Mouse (Mus musculus) heart, postnatal 36 days (tissue): ENCODE measurements around the gene Hist1h3c. TPM values are rescaled to one million over a fixed set of nuclear protein-coding genes. Genes with fewer than 3 reads are reported as not detected.
"Not testable (repeated sequence)": the region's sequence is repeated elsewhere in the genome, so short reads cannot be mapped to it uniquely, and the experiment has no call there.

Experiments used
- DNase-seq, 2 experiments: peaks; one replicate each; pipeline ENCODE4 v3.0.0; 2021 to 2022
- intact Hi-C: fragments of 180-260 bp; cut with DNase I; formaldehyde crosslinking; loops from one replicate; pipeline ENCODE4 v1.15.1; 2025
- total RNA-seq, 2 experiments: library from RNA; stranded (reverse); gene quantifications; 2 replicates each; pipeline ENCODE4 v1.2.3; 2021

Hist1h3c gene
- total RNA-seq, result 1 to 10 TPM; 6.5 to 9.3 TPM

DNA sequence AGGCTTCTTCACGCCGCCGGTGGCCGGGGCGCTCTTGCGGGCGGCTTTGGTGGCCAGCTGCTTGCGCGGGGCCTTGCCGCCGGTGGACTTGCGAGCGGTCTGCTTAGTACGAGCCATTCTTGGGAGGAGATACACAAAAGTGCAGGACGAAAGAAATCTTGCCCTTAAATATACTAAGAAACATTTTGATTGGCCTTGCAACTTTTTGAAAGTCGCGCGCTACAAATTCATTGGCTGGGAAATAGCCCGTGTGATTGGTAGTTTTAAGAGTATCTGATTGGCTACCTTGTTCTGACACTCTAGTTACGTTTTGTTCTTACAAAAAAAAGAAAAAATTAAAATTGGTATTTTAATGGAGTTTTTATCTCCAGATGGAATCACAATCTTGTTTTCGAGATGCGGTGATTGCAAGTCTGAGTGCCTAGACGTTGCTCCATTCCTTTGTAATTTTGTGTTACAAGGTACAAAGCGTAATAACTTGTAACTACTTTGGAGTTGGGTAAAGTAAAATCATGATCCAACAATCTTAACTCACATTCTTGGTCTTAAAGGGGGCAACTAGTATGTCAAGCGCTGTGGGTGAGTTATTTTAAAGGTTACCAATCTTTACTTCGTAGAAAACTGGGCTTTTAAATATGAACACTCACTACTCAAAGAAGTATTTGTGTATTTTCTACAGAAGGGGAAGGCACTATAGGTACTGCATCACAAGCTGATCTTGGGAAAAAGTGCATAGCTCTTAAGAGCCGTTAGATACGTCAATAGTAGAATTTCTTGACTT is at the start of gene Hist1h3c:
Hist1h3c (minus strand) TSS at position 222 of the 781 bp plus-strand sequence.
- DNase-seq, result peak; percentile 84 to 89
- intact Hi-C loops, result loop anchor here (5.0 to 10.0 kb wide), 2 partner anchors 163 to 1921 kb away; partner anchors contain the start of gene Hist1h4d

DNA sequence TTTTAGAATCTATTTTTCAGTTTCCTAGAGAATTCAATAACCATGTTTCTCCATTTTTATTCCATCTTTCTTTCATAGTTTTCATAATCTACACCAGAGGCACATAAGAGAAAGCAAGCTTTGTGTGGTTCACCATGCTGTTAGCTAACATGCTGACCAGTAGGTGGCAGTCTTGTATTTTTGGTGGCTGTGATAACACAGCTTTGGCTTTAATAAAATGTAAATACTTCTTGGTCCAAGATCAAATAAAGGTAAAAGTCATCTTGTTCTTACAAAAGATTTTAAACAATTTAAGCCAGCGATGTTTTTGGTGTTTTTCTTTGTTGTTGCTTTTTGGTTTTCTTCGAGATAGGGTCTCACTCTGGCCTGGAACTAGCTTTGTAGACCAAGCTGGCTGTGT is 47.1 kb upstream of the Hist1h3c start:
- intact Hi-C loops, result loop anchor here (5.0 kb wide), 2 partner anchors 95 to 505 kb away; no protein-coding TSS in a partner anchor
- DNase-seq, result peak; percentile 24 to 35

DNA sequence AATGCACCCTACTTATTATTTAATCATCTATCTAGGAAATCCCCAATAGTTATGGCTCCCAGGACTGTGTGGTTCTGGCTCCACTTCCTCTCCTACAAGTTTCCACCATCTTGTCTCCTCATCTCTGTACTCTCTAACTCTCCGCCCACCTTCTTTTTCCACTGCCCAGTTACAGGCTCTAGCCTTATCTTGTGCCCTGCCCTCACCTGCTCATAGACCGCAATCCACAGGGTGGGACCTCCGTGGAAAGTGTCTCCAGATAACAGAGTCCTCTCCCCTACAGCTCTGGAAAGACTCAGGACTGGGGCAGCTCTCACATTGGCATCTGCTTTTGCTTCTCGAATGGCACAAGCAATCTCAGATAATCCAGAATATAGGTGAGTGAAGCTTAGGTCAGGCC is 33.6 kb upstream of the Hist1h3c start:
- intact Hi-C loops, result no loop called here
- DNase-seq, result no peak

DNA sequence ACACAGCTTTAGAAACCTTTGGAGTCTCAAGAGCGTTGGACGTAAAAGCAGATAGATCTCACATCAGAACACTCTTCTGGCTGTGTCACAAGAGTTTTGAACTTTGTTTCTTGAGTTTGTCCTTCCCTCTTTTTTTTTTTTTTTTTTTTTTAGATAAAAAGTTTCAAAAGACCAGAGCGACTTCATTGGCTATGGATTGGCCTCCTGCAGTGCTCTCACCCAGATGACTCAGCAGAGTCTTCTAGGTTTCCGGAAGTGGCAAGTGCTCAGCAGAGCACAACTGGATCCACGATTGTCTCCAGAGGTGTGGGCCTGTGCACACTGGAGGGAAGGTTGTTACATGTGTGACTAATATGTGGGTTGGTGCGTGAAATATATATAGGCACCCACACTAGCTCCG is 32.9 kb upstream of the Hist1h3c start:
- intact Hi-C loops, result no loop called here
- DNase-seq, result no peak

DNA sequence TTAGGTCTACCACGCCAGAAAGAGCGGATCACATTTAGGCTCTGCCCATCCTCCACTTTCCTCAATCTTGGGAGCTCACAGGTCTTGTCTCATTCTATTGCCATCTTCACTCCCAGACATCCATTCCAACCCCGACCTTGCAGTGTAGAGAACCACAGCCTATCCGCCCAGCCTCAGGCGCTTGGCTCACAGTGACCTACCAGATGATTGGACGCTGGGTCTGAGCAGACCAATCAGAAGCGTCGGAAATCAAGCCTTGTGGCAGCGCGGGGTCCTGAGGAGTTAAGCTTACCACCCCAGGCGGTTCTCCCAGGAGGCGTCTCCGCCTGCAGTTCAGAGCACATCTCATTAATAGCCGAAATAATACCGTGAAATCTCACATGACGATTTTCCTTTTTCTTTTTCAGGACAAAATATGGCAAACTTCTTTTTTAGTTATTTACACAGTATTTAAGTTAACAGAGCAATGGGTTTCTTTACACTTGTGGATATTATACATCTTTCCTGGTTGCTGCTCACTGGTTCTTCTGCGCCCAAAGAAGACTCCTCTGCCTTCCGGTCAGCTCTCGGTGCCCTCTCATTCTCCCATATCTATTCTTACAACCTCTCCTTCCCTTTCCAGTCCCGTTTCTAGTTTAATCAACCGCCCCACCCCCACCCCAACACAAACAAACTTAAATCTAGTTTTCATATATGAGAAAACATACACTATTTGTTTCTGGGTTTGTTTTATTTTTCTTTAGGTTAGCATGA is 27.3 kb upstream of the Hist1h3c start:
- DNase-seq, result peak in 1 of 2 experiments; percentile 16
- intact Hi-C loops, result no loop called here

DNA sequence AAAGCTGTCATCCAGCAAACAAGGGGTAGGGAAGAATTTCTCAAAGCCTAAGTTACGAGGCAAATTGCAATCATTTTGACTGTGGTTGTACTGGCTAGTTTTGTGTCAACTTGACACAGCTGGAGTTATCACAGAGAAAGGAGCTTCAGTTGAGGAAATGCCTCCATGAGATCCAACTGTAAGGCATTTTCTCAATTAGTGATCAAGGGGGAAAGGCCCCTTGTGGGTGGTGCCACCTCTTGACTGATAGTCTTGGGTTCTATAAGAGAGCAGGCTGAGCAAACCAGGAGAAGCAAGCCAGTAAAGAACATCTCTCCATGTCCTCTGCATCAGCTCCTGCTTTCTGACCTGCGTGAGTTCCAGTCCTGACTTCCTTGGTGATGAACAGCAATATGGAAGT is 24.2 kb upstream of the Hist1h3c start, which contains the start of gene Trim38:
Trim38 (plus strand) TSS at position 301 of the 400 bp plus-strand sequence.
- intact Hi-C loops, result loop anchor here (10.0 kb wide), 1 partner anchor 405 kb away; the partner anchor contains the start of gene Zfp322a
- not testable (repeated sequence) for DNase-seq

DNA sequence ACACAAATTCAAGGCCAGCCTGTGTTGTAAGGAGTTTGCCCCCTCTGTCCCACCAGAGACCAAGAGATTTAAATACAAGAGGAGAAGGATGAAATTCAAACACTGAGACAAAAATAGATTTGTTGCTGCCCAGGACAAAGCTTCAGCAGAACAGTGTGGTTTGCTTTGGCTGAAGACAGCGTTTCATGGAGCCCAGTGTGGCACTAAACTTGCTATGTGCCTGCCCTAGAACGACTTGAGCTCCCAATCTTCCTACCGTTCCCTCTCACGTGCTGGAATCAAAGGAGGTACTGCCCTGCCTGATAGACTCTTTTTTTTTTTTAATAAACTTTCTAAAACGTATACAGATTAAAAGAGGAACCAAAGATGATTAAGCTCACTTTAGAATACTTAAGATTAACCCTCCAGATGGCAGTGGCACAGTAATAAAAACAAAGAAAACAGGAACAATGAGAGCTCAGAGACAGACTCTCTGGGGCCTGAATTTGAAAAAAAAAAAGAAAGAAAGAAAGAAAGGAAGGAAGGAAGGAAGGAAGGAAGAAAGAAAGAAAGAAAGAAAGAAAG is 23.5 kb upstream of the Hist1h3c start:
- intact Hi-C loops, result loop anchor here (10.0 kb wide), 1 partner anchor 404 kb away; the partner anchor contains the start of gene Zfp322a
- no peak for DNase-seq

DNA sequence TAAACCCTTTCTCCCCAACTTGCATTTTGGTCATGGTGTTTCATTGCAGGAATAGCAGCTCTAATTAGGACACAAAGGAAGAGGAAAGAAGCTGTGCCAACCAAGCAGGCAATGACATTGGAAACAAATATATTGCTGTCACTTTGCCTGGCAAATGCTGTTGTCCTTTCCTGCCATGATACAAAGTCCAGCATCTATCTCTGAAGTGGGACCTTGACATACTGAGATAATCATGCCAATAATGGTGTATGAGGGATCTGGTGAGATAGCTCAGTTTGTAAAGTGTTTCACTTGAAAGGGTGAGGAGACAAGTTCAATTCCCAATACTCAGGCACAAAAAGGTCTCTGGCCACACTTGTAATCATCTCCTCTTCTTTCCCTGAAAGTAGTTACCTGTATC is 21.4 kb upstream of the Hist1h3c start:
- intact Hi-C loops, result loop anchor here (10.0 kb wide), 1 partner anchor 402 kb away; the partner anchor contains the start of gene Zfp322a
- no peak for DNase-seq

DNA sequence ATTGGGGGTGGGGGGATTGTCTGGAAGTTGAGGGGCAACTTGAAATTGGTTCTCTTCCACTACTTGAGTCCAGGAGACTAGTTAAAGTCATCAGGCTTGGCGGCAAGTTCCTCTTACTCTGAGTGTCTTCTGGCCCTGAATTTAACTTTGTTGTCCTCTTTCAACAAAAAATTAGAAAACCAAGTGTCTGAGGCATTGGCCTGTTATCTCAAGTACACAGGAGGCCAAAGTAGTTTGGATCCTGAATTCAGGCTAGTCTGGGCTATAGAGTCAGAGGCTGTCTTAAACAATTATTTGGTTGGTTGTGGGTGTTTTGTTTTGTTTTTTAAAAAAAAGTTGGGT is 19.7 kb upstream of the Hist1h3c start:
- no peak for DNase-seq
- intact Hi-C loops, result loop anchor here (10.0 kb wide), 1 partner anchor 400 kb away; the partner anchor contains the start of gene Zfp322a

DNA sequence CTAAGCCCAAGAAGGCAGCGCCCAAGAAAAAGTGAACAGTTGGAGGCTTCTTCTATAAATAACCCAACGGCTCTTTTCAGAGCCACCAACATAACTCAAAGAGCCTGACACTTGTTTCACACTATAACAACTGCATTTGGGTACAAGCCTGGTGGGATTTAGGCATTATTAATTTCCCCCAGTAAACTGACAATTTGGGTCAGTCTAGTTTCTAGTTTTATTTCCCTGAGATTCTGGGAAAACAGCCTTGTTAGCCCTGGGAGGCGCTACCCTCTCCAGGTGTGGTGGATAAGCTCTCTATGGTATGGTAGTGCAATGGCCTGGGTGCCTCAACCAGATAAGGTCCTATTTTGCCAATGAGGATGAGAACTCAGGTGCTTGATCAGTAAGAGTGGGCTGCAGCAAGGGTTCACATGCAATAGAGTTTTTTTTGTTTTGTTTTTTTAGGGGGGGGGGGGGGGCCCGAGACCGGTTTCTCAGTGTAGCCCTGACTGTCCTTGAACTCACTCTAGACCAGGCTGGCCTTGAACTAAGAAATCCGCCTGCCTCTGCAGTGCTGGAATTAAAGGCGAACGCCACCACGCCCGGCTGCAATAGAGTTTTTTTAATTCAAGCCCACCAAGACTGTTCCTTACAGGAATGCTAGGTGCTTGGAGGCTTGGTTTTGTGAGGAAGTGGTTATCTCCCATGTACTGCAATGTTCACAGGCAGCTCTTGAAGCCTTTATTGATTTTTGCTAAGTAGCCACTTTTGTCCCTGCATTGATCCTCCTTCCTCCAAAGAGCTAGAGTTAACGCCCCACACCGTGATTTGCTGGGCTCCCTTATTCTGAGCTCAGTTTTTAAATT is 19.1 kb upstream of the Hist1h3c start:
- intact Hi-C loops, result loop anchor here (5.0 to 10.0 kb wide), 2 partner anchors 142 to 400 kb away; partner anchors contain the start of genes Hist1h1e, Hist1h2be and Zfp322a
- no peak for DNase-seq

DNA sequence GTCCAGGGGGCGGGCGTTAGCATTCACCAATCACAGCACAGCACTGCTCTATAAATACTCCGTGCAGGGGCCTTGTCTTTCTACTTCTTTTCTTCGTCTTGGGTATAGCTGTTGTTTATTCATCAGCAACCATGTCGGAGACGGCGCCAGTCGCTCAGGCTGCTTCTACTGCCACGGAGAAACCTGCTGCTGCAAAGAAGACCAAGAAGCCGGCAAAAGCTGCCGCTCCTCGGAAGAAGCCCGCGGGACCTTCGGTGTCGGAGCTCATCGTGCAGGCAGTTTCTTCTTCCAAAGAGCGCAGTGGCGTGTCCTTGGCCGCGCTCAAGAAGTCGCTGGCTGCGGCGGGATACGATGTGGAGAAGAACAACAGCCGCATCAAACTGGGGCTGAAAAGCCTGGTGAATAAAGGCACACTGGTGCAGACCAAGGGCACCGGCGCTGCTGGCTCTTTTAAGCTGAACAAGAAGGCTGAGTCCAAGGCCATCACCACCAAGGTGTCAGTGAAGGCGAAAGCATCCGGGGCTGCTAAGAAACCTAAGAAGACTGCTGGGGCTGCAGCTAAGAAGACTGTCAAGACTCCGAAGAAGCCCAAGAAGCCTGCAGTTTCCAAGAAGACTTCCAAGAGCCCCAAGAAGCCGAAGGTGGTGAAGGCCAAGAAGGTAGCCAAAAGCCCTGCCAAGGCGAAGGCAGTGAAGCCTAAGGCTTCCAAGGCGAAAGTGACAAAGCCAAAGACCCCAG is 18.4 kb upstream of the Hist1h3c start, which contains the start of gene Hist1h1a:
Hist1h1a (plus strand) TSS at position 81 of the 738 bp plus-strand sequence.
- DNase-seq, result peak; percentile 74 to 81
- intact Hi-C loops, result loop anchor here (5.0 to 10.0 kb wide), 2 partner anchors 141 to 399 kb away; partner anchors contain the start of genes Hist1h1e, Hist1h2be and Zfp322a

DNA sequence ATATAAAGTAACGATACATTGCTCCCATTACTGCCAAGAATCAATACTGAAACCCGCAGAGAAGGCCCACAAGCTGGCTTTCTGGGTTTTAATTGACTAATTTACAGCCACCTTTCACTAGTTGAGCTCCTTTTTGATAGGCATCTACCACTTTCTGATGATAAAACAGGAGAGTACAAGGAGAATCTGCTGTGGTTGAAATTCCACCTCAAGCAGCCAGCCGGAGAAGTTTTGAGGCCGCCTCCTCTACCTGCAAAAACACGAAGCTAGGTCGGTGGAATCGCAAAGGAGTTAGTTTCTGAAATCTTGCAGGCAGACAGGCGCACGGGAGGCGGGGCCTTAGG is 17.8 kb upstream of the Hist1h3c start:
- intact Hi-C loops, result loop anchor here (5.0 to 10.0 kb wide), 2 partner anchors 141 to 398 kb away; partner anchors contain the start of genes Hist1h1e, Hist1h2be and Zfp322a
- DNase-seq, result no peak

DNA sequence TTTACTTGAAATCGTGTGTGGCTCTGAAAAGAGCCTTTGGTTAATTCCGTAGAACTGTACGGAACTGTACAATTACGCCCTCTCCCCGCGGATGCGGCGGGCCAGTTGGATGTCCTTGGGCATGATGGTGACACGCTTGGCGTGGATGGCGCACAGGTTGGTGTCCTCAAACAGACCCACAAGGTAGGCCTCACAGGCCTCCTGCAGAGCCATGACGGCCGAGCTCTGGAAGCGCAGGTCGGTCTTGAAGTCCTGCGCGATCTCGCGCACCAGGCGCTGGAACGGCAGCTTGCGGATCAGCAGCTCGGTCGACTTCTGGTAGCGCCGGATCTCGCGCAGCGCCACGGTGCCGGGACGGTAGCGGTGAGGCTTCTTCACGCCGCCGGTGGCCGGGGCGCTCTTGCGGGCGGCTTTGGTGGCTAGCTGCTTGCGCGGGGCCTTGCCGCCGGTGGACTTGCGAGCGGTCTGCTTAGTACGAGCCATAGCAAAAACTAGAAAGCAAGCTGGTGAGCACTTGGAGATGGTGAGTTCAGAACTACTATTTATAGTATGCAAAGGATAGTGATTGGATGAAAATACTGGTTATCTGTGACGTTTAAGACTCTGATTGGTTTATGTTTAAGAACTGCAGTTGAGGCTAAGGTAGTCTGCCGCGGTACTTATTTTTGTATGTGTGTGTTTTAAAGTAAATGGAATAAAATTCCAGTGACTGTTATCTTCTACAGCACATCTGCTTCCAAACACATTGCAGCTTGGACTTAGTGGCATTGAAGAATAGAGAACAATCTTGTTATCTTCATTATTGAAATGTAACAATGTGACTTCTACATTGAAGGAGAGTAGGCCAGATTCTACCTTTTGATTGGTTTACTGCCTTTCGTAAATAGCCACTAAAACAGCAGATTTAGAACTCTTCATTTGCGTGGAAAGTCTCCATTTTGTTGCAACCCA is 16.7 kb upstream of the Hist1h3c start, which contains the start of gene Hist1h3a:
Hist1h3a (minus strand) TSS at position 516 of the 951 bp plus-strand sequence.
- peak; percentile 49 to 66 for DNase-seq
- intact Hi-C loops, result loop anchor here (5.0 to 10.0 kb wide), 2 partner anchors 140 to 397 kb away; partner anchors contain the start of genes Hist1h1e, Hist1h2be and Zfp322a

DNA sequence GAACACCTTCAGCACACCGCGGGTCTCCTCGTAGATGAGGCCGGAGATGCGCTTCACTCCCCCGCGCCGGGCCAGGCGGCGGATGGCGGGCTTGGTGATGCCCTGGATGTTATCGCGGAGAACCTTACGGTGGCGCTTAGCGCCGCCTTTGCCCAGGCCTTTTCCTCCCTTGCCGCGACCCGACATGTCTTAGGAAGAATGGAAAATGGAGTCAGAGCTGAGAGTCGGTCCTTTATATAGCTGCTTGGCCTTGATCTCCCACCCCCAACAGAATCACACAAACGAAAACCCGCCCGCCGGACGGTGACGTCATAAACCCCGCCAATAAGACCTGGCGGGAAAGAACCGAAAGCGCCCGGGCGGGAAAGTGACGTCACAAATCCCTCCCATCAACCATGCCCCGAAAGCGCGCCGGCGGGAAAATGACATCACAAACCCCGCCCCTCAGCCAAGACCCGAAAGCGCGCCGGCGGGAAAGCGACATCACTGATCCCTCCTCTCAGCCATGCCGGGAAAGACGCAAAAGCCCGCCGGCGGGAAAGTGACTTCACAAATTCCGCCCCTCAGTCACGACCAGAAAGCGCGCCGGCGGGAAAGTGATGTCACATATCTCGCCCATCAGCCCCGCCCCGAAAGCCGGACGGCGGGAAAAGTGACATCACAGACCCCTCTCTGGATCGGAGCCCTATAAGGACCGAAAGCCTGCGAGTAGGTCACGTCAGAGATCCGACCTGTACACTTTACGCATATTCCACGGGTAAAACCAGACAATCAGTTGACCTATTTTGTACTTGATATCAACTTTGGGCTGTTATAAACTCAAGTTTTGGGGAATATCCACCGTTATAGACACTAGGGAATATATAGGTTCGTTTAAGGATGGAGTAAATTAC is 15.8 kb upstream of the Hist1h3c start, which contains the start of gene Hist1h4a:
Hist1h4a (minus strand) TSS at position 259 of the 893 bp plus-strand sequence.
- DNase-seq, result peak; percentile 95 to 96
- intact Hi-C loops, result loop anchor here (5.0 to 10.0 kb wide), 2 partner anchors 139 to 396 kb away; partner anchors contain the start of genes Hist1h1e, Hist1h2be and Zfp322a

DNA sequence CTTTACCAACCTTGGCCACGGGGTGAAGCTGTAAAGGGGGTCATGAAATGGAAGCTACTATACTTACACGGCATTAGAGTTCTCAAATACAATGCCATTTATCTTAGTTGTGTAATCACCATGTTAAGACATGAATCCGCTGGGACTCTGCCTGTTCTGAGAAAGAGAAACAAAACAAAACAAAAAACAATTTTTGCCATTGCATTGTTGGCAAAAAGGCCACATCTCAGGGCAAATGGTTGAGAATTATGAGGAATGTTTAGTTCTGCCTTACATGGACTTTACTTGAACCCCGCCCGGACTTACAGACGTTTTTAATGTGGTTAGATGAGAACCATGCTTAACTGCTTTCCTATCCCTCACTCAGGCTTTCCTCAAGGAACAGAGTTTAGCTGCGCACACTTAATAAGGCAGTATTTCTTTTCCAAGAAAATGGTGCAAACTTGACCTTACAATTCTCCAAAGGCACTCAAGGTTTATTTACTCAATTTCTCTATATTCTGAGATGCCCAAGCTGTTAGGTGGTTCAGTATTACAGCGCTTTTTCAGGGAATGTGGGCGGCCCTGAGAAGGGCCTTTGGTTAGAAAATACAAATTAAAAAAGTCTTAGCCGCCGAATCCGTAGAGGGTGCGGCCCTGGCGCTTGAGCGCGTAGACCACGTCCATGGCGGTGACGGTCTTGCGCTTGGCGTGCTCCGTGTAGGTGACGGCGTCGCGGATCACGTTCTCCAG is 15.0 kb upstream of the Hist1h3c start:
- intact Hi-C loops, result loop anchor here (5.0 to 10.0 kb wide), 2 partner anchors 138 to 396 kb away; partner anchors contain the start of genes Hist1h1e, Hist1h2be and Zfp322a
- DNase-seq, result no peak

DNA sequence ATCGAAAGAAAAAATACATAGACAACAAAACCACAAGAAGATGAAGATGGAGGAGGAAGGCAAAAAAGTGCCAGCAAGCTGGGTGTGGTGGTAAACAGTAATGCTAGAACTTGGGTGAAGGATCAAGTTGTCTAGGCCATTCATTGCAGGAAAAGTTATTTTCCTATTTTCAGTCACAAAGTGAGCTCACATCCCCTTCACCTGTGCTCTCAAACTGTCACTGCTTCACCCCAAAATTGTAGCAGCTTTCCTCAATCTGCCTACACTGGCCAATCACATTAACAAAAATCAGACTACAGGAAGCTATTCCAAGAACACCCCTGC is 14.5 kb upstream of the Hist1h3c start:
- intact Hi-C loops, result loop anchor here (5.0 to 10.0 kb wide), 2 partner anchors 138 to 395 kb away; partner anchors contain the start of genes Hist1h1e, Hist1h2be and Zfp322a
- no peak for DNase-seq
